Mouse (Mus musculus): ENCODE data around the gene C1qtnf9. TPM values are rescaled to one million over a fixed set of nuclear protein-coding genes. Genes with fewer than 3 reads are reported as not detected.

The C1qtnf9 gene
- polyA plus RNA-seq, 1 experiment from 2014 or later: 3.6 TPM

GRCm38 (mm10) chr14:60809881-60810280 lies 41.9 kb downstream of the C1qtnf9 start:
- no peak for ATAC-seq (ENCODE audit: insufficient number of reproducible peaks, low FRiP score, low TSS enrichment, low read depth)
- Histone ChIP-seq H3K4me3 (replicated peaks) (no peak overlapping the region), H3K27me3 (no peaks in the 10 kb centered on the region), H3K27ac (replicated peaks) (no peak overlapping the region), H3K9me3 (replicated peaks) (no peaks in the 10 kb centered on the region), H3K4me1 (peaks cover 10% of the 10 kb centered on the region; the same call in 1 of the 2 replicates), H3K9ac (no peak overlapping the region), H3K36me3 (peaks cover 13% of the 10 kb centered on the region), H3K4me2 (replicated peaks) (no peak overlapping the region)
- 91% methylated on average over 8 of the region's 8 CpGs for WGBS

- no peak overlapping the region for H3K4me2 ChIP-seq (replicated peaks)
- no peaks in the 10 kb centered on the region for H3K27me3 ChIP-seq
- no peak overlapping the region for H3K27ac ChIP-seq (replicated peaks)
- H3K4me1 ChIP-seq: peaks cover 7% of the 10 kb centered on the region; the same call in 1 of the 2 replicates
- H3K9ac ChIP-seq: no peak overlapping the region
- WGBS: 93% methylated on average over 4 of the region's 4 CpGs
- no peak overlapping the region for H3K4me3 ChIP-seq (replicated peaks)
- H3K36me3 ChIP-seq: peaks cover 21% of the 10 kb centered on the region
- ATAC-seq (ENCODE audit: insufficient number of reproducible peaks, low FRiP score, low TSS enrichment, low read depth): no peak
- H3K9me3 ChIP-seq (replicated peaks): no peaks in the 10 kb centered on the region
Measured at GRCm38 (mm10) chr14:60811547-60811946, 43.6 kb downstream of the C1qtnf9 start.

GRCm38 (mm10) chr14:60815098-60815497 lies 47.2 kb downstream of the C1qtnf9 start:
- Histone ChIP-seq H3K9ac (no peak overlapping the region), H3K36me3 (peaks cover 21% of the 10 kb centered on the region), H3K27ac (replicated peaks) (no peak overlapping the region), H3K4me1 (no peaks in the 10 kb centered on the region), H3K27me3 (no peaks in the 10 kb centered on the region), H3K4me2 (replicated peaks) (no peak overlapping the region), H3K9me3 (replicated peaks) (no peaks in the 10 kb centered on the region), H3K4me3 (replicated peaks) (no peak overlapping the region)
- WGBS: 92% methylated on average over 5 of the region's 5 CpGs
- ATAC-seq (ENCODE audit: insufficient number of reproducible peaks, low FRiP score, low TSS enrichment, low read depth): no peak

- WGBS: 62% methylated on average over 5 of the region's 5 CpGs
- Histone ChIP-seq H3K9ac (no peak overlapping the region), H3K9me3 (replicated peaks) (no peaks in the 10 kb centered on the region), H3K27me3 (no peaks in the 10 kb centered on the region), H3K36me3 (peaks cover 14% of the 10 kb centered on the region), H3K4me1 (no peaks in the 10 kb centered on the region), H3K4me3 (replicated peaks) (no peak overlapping the region), H3K4me2 (replicated peaks) (no peak overlapping the region), H3K27ac (replicated peaks) (no peak overlapping the region)
- ATAC-seq (ENCODE audit: insufficient number of reproducible peaks, low FRiP score, low TSS enrichment, low read depth): no peak
Measured at GRCm38 (mm10) chr14:60818045-60818444, 50.1 kb downstream of the C1qtnf9 start.

GRCm38 (mm10) chr14:60830096-60830495 lies 62.2 kb downstream of the C1qtnf9 start:
- H3K27ac ChIP-seq (replicated peaks): no peak overlapping the region
- H3K4me3 ChIP-seq (replicated peaks): no peak overlapping the region
- WGBS: 89% methylated on average over 2 of the region's 2 CpGs
- H3K9me3 ChIP-seq (replicated peaks): no peaks in the 10 kb centered on the region
- no peaks in the 10 kb centered on the region for H3K27me3 ChIP-seq
- no peaks in the 10 kb centered on the region for H3K4me1 ChIP-seq
- peaks cover 29% of the 10 kb centered on the region for H3K36me3 ChIP-seq
- no peak overlapping the region for H3K9ac ChIP-seq
- H3K4me2 ChIP-seq (replicated peaks): no peak overlapping the region
- ATAC-seq (ENCODE audit: insufficient number of reproducible peaks, low FRiP score, low TSS enrichment, low read depth): no peak

Other genes with a start within 250 kb of the C1qtnf9 start
- 15.3 and 16.1 TPM in 2 replicates for gene Spata13, start 134.1 kb upstream of the C1qtnf9 start, polyA plus RNA-seq (2015; fragmentation: Nextera tagmentation; extraction: Ambion mirVana)
- 20.0 and 24.3 TPM in 2 replicates for gene Mipep, start 16.4 kb downstream of the C1qtnf9 start, polyA plus RNA-seq (2015; fragmentation: Nextera tagmentation; extraction: Ambion mirVana)